Mouse (Mus musculus) cerebellum, postnatal 36 days (tissue): Measurements from ENCODE around the gene Shld2.
A peak's percentile ranks its signal among the peaks of the same experiment; 100 is the strongest.
"Not testable (repeated sequence)": the region's sequence is repeated elsewhere in the genome, so short reads cannot be mapped to it uniquely, and the experiment has no call there.

ENCODE experiments used
- DNase-seq, 2 experiments: peaks; one replicate each; pipeline ENCODE4 v3.0.0; 2021 to 2022; ENCODE audit warnings: mixed read lengths in 2 of 2

The Shld2 gene

GRCm38 (mm10) chr14:34275225-34275624, 35.1 kb downstream of the Shld2 start:
- no peak for DNase-seq

GRCm38 (mm10) chr14:34274141-34274540, 36.2 kb downstream of the Shld2 start:
- DNase-seq, result no peak

- DNase-seq, result no peak
Measured at GRCm38 (mm10) chr14:34273280-34273679, 37.0 kb downstream of the Shld2 start.

GRCm38 (mm10) chr14:34268046-34268445, 42.2 kb downstream of the Shld2 start:
- DNase-seq, result no peak

GRCm38 (mm10) chr14:34258525-34258924, 51.8 kb downstream of the Shld2 start:
- DNase-seq, result not testable (repeated sequence)

- no peak for DNase-seq
Measured at GRCm38 (mm10) chr14:34253261-34253660, 57.0 kb downstream of the Shld2 start.

GRCm38 (mm10) chr14:34252470-34253145, 57.7 kb downstream of the Shld2 start:
- no peak for DNase-seq

GRCm38 (mm10) chr14:34240676-34241075, 69.6 kb downstream of the Shld2 start:
- no peak for DNase-seq

GRCm38 (mm10) chr14:34240263-34240662, 70.0 kb downstream of the Shld2 start:
- no peak for DNase-seq

- DNase-seq, result peak; percentile 61 to 62
Measured at GRCm38 (mm10) chr14:34234630-34235380, 75.5 kb downstream of the Shld2 start.

- no peak for DNase-seq
Measured at GRCm38 (mm10) chr14:34233846-34234245, 76.4 kb downstream of the Shld2 start.

- no peak for DNase-seq
Measured at GRCm38 (mm10) chr14:34232866-34233680, 77.2 kb downstream of the Shld2 start.

GRCm38 (mm10) chr14:34232340-34232739, 78.0 kb downstream of the Shld2 start:
- no peak for DNase-seq

- no peak for DNase-seq
Measured at GRCm38 (mm10) chr14:34228830-34229506, 81.3 kb downstream of the Shld2 start.

GRCm38 (mm10) chr14:34227981-34228380, 82.3 kb downstream of the Shld2 start:
- DNase-seq, result no peak

GRCm38 (mm10) chr14:34226566-34226965, 83.7 kb downstream of the Shld2 start:
- DNase-seq, result no peak

- no peak for DNase-seq
Measured at GRCm38 (mm10) chr14:34225986-34226385, 84.3 kb downstream of the Shld2 start.

GRCm38 (mm10) chr14:34223362-34223898, 86.9 kb downstream of the Shld2 start:
- no peak for DNase-seq

GRCm38 (mm10) chr14:34221416-34222077, 88.7 kb downstream of the Shld2 start:
- no peak for DNase-seq

- no peak for DNase-seq
Measured at GRCm38 (mm10) chr14:34220426-34220825, 89.9 kb downstream of the Shld2 start.

- no peak for DNase-seq
Measured at GRCm38 (mm10) chr14:34219786-34220198, 90.5 kb downstream of the Shld2 start.

- no peak for DNase-seq
Measured at GRCm38 (mm10) chr14:34219295-34219694, 91.0 kb downstream of the Shld2 start, which contains the start of gene Syt15. Gene Syt15 (plus strand): TSS chr14:34219595.
